Mouse (Mus musculus) liver, adult (tissue): ENCODE data around the gene Rad9b.

ENCODE experiments used
- GATA4 ChIP-seq: IDR thresholded peaks from 2 replicates; pipeline ENCODE4 v1.6.1; 2014; ENCODE audit warnings: mild to moderate bottlenecking, low read length; ENCODE audit not compliant: insufficient replicate concordance

Gene Rad9b

DNA sequence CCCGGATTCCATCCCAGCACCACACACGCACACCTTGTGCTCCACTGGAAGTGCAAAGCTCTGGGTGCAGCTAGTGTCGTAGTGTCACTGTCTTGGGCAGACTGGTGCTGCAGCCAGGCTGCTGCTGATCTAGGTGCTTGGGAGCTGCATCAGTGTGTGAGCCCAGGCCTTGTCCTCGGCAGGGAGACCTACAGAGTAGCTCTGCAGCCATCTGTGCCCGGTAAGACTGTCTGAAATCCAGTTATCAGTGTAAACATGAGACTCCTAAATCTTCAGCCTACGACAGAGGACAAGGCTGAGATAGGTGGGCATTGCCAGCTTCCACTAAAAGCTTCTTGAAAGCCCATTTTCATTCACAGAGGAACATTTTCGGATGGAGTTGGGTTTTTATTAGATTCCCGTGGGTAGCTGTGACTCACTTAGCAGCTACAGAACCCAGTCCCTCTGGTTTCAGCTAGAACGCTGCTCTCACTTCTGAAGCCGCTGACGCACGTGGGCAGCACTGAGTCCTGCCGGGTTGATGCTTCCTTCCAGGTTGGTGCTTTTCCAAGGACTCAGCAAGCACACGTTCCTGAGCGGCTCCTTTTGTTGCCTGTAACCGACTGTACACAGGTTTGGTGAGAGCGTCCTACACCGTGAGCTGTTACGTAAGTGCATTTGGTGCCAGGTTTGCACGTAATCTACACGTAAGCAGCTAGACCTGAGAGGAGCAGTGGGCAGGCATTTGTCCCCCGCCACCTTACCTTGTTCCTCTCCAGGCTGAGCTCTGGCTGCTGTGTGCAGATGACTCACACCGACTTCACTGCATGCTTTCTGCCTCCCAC, 29.2 kb downstream of the Rad9b start:
- TF ChIP-seq GATA4 = no peak

DNA sequence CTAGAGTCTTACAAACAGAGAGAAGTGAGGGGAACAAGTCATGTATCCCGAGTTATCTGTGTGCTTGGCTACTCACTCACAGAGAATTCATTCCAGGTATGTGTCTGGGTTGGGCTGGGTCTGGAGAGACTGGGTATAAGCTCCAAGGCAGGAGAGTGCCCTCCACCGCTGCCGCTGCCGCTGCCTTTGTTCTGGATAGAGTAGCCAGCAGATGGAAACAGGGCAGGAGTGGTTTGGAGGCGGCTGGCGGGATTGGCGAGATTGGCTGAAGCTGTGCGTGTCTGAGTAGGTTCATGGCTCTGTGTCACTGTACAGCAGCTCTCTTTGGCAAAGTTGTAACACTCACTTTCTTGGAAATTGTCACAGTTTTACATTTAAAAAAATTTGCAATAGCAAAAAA, 30.5 kb downstream of the Rad9b start:
- TF ChIP-seq GATA4 = no peak

DNA sequence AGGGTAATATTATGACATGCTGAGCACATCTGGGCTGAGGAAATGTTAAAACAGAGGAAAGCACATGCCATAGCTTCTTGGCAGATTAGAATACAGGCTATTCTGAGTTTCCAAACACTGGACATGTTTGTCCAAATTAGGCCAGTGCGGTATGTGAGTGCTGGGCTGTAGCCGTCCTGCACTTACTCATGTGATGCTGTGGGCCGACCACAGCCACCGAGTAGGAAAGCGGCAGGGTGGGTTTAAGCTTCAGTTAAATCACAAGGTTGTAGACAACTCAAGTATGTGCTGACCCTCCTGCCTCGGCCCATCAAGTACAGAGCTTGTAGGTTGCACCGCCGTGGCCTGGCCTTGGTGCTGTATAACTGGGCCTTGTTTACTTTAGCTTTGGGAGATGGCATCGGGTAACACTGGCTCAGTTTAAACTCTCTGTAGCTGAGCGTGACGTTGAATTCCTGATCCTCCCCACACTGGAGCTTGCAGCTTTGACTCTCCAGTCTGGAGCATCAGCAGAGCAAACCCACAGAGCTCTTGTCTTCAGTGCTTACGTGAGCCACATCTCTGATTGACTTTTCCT, 33.7 kb downstream of the Rad9b start:
- TF ChIP-seq GATA4 = no peak

DNA sequence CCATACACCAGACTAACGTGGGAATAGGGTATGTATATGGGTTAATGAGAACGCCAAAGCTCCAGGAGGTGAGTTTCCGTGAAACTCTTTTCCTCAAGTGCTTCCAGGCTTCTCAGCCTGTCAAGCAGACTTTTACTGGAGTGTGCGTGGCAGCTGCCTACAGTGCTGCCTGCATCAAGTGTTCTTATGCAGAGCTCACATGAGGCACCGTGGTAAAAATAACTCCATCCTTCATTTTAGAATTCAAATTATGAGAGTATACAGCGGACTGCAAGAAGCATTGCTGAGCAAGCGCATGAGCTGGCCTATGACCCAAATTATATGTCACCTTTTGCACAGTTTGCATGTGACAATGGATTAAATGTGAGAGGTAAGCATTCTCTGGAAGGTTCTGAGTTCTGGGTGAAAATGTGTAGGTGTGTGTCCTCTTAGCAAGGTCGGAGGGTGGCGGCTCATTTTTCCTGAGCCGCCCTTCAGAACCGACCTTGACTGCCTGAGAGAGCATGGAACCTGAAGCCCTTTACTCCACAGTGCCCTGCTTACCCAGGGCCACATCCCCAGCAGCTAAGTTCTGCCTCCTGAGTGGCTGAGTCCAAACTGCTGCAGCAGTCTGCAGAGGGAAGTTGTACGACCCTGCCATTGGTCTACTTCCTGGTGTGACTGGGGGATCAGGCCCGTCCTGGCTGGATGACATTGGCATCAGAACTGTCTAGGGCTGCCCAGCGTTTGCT, 34.4 kb downstream of the Rad9b start:
- no peak for TF ChIP-seq GATA4

DNA sequence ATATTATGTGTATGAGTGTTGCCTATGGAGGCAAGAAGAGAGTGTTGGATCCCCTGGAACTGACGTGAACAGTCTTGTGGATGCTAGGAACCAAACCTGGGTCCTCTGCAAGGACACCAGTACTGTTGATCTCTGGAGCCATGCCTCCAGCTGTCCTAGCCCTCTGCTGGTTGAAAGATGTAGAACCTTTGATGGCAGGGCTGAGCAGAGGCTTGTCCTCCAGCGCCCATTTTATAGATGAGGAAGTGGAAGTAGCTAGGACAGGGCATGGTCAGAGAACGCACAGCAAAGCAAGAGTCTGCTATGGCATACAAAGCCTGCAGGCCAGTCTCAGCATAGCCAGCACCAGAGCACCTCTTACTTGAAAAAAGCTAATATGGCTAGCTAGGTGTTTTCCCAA, 35.9 kb downstream of the Rad9b start:
- no peak for TF ChIP-seq GATA4

DNA sequence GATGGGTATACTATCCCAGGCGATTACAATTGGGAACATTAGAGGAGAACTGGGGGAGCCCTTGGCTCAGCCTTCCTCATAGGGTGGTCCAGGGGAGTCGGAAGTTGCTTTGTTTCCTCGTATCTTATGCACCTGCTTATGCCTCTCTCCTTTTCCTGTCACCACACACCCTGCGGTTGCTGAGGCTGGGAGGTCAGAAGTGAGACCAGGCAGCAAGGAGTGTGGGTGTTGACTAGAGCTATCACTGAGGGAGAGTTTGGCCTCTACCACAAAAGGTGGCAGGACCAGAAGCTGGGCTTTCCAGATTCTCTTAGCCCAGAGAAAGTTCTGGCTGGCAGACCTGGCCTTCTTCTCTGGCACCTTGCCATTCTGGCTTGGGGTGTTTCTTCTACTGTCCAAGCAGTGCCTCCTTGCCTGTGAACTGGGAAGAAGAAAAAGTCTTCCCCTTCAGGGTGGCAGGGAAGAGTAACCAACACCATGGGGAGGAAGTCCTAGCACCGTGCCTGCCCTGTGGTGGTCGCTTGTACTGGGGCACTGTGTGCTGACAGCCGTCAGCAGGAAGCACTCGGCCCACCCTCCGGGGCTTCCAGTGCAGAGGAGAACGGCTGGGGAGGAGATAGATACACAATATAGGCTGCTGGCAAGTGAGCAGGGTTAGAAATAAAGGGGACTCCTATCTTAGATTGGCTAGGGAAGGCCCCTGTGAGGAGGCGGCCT, 36.5 kb downstream of the Rad9b start:
- no peak for TF ChIP-seq GATA4

DNA sequence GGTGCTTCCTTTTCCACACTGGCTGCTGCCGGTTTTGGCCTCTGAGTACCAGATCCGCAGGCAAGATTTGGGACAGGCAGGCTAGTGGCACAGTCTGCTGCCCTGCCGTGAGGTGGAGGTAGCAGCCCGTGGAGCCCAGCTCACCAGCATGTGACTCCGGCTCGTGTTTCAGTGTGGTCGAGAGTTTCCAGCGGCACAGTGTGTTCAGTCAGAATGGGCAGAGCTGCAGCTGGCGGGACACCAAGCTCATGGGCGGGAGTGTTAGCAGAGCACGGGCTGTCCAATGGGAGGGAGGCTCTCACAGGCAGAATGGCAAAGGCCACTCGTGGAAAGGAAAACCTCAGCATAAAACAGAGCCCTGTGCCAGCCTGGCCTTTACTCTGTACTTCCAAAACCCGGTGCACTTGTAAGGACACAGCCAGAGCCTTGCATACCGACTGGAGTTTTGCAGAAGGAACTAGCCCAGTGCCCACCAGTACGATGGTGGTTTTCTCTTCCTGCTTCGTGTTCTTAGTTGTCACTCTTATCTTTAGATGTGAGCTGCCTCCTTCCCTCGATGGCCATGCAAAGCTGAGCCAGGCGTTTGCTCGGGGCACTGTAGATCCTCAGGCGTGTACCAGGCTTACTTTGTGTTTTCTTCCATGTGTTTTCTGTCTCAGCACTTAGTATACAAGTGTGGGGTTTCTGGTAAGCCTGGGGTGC, 38.9 kb downstream of the Rad9b start:
- TF ChIP-seq GATA4 = peak; percentile 61; the same call in 1 of the 2 replicates

DNA sequence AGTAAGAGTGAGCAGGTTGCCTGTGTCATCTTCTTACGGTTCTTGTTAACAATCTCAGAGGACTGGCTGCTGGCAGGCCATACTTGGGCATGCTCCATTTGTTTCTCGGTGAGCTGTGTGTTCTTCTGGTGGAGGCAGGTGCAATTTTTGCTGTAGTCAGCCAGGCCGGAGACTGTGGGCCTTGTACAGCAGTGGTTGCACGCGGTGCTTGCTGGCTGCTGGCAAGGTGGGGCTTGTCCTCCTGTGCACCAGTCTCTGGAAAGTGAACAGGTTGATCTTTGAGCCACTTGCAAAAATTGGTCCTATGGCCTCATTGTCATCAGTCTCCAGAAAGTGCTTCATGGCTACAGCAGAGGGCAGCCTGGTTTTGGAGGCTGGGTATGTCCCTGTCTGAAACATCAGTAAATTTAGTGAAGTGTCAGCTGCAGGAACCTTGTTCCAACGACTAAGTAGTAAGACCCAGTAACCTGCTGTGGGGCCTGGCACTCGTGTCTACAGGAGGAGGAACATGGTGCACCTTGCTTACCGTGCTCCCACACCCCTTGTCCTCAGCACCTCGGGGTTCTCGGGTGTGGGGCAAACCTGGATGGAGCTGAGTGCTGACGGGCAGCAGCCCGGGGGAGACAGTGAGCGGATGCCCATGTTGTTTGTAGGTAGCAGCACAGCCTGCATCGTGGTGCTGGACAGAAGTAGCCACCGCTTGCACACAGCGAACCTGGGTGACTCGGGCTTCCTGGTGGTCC, 40.9 kb downstream of the Rad9b start:
- TF ChIP-seq GATA4 = no peak

DNA sequence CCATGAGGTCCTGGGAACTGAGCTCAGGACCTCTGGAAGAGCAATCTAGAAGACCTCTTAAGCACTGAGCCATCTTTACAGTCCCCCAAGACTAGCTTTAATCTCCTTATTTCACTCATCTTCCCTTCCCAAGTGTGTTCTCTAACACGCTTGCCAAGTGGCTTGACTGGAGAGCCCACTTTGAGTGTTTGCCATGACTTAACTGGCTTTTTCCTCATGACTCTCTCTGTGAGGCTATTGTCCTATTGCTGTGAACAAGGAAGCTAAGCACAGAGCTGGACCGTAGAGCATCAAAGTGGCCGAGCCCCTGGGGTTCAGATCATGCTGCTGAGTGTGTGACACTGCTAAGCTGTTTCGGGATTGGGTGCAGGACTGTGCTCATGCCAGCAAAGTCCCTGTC, 41.7 kb downstream of the Rad9b start:
- TF ChIP-seq GATA4 = no peak

DNA sequence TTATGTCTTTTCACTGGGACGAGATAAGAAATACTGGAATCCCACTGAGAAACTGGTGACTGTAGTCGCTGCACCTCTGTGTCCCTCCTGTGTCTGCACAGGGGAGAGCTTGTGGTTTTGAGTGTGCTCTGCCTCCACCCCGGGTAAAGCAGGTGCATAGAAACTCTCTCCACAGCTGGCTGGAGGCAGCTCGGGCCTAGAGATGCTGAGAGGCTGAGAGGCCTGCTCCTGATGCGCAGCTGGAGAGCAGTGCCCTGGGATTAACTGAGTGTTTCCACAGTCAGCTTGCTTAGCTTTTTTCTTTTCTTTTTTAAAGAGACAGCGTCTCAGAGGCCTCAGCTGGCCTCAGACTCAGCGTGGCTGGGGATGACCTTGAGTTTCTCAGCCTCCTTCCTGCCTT, 42.3 kb downstream of the Rad9b start:
- no peak for TF ChIP-seq GATA4

DNA sequence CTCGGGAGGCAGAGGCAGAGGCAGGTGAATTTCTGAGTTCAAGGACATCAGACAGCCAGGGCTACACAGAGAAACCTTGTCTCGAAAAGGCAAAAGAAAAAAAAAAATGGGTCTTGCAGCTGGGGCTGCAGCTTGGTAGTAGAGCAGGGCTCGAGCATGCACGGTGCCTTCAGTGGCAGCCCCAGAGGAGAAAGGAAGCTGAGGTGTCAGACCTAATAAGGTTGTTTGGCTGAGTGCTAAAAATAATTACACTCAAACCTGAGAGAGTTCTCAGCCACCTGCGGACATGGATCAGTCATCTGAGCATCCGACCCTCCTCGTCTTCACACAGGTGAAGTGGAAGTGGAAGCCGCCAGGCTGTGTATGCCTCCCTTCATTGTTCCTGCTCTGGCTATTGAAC, 43.3 kb downstream of the Rad9b start:
- TF ChIP-seq GATA4 = no peak

DNA sequence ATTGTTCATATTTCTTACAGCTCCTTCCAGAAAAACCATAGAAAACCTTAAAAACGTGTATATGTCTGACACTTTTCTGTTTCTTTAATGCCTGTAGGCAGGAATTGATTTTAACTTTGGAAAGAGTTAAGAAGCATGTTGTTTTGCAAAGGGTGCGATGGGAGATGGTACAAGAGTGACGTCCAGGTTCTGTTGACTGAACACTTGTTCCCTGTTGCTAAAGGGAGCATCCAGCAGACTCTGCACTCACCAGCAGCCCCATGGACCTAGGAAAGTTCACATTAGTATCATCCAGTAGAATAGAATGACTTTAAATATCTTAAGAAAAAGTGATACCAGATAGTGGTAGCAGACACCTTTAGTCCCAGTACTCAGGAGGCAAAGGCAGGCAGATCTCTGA, 47.5 kb downstream of the Rad9b start:
- no peak for TF ChIP-seq GATA4

DNA sequence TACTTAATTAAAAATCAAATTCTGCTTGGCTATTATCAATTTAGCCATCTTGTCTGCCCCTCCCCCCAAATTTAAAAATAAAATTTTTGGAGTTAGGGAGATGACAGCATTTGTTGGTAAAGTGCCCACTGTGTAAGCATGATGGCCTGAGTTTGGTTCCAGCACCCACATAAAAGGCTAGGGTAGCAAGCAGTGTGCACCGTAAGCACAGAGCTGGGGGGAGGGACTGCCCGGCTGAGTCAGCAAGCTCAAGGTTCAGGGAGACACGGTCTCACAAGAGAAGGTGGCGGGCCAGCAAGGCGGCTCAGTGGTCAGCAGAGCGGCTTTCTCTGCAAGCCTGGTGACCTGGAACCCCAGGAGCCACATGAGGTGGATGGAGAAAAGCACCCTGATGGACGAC, 48.6 kb downstream of the Rad9b start:
- TF ChIP-seq GATA4 = no peak

DNA sequence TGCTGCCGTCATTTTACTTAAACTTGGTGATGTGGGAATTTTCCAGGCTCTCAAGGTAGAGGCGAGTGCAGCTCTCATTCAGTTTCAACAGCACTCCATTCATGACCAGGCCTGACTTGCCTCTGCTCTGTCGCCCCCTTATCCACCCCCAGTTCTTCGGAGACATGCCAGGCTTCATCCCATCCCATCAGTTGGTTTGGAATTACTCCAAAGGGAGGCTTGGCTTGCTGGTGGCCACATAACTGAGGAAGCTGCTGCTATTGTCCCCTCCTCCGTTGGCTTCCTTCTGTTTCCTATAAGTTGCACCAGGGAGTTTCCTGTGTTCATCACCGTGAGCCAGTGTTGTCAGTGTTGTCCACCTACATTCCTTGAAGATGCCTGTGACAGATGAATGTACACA, 49.5 kb downstream of the Rad9b start:
- no peak for TF ChIP-seq GATA4
